Mouse (Mus musculus) thymus, postnatal 25 days (tissue): Measurements from ENCODE around the gene Cfi.

Experiments used
- DNase-seq: peaks from one replicate; pipeline ENCODE4 v3.0.0; 2022

Gene Cfi

GRCm38 (mm10) chr3:129878405-129879021 is 42.8 kb downstream of the Cfi start, which contains the start of gene Pla2g12a:
TSS of gene Pla2g12a (plus strand) at chr3:129878606.
- DNase-seq, result peak; percentile 91

GRCm38 (mm10) chr3:129879131-129879757 is 43.6 kb downstream of the Cfi start:
- DNase-seq, result peak; percentile 26

- DNase-seq, result no peak
Observed at GRCm38 (mm10) chr3:129879913-129880312, 44.2 kb downstream of the Cfi start.

DNA sequence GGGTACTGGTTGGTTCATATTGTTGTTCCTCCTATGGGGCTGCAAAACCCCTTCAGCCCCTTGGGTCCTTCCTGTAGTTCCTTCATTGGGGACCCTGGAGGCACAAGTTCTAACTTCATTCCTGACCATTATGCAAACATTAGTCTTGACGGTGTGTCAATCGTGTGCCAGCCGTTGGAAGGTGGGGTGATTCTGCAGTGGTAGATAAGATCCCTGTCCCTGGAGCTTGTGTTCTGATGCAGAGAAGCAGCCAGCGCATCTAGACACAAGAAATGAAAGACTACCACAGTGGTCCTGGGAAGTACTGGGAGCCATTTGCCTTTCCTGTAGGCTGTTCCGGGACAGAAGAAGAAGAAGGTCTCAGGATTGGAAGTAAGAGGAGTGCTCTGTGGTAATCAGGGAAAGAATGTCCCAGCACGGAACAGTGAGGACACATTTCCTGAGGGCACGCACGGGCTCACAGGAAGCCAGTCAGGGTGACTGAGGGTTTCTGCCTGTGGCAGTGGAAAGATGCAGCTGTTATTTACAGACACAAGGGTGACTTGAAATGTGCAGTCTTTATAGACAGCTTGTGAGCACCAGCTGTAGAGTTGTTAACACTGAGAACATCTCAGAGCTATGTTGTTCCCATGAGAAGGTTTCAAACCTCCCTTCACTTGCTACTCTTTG is 45.4 kb downstream of the Cfi start:
- DNase-seq, result peak; percentile 43

DNA sequence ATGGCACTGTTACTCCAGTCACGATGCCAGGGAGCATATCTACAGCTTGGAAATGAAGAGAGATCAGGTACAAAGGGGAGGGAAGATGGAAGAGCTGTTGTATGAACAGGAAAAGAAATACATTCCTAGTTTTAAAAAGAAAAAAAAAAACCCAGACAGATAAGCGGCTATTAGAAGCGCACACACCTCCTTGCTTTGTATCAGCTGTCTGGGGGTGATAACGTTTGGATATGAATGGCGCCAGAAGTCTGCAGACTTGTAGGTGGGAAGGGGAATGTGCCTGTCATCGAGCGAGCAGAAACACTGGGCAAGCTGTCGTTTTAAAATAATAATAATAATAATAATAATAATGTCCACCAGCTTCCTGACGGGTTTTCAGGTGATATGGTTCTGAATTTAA is 49.9 kb downstream of the Cfi start:
- no peak for DNase-seq

DNA sequence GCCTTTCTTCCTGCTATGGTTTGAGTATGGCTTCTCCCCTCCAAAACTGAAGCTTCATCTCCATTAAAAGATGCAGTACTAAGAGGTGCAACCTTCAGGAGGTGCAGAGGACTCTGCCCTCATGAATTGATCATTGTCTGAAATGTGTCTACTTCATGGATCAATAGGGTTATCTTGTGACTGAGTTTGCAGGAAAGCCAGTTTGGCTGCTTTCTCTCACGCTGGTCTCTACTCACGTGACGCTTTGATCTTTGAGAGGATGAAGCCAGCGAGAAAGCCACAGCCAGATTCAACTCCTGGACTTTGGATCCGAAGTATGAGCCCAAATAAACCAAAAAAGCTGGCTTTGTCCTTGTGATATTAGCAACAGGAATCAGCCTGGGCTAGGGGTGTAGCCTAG is 50.7 kb downstream of the Cfi start:
- no peak for DNase-seq

GRCm38 (mm10) chr3:129887779-129888517 is 52.3 kb downstream of the Cfi start:
- no peak for DNase-seq

GRCm38 (mm10) chr3:129892003-129892402 is 56.3 kb downstream of the Cfi start:
- DNase-seq, result no peak

GRCm38 (mm10) chr3:129893143-129893542 is 57.5 kb downstream of the Cfi start:
- no peak for DNase-seq

GRCm38 (mm10) chr3:129896591-129896990 is 60.9 kb downstream of the Cfi start:
- DNase-seq, result no peak

GRCm38 (mm10) chr3:129898886-129899285 is 63.2 kb downstream of the Cfi start:
- no peak for DNase-seq

DNA sequence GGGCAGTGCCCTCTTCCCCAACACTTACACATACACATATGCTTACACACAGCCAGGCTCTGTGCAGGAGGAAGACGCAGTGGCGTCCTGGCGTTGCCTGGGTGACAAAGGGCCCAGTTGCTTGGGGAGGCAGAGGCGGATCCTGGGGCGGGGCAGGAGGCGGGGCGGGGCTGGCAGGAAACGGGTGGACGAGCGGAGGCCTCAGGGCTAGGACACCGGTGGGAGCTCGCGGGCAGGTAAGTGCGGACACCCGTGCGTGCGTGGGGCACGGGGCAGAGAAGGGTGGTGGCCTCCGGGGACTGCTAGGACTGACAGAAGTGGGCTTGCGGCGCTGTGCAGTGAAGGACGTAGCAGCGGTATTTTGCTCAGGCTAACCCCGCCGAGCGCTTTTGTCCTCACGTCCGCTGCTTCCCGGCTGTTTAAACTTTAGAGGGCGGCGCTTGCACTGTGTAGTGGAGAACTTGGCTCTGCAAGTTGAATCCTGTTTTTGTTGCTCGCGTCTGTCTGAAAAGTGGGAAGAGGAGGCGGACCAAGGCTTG is 65.7 kb downstream of the Cfi start, which contains the start of gene Casp6:
Casp6 (plus strand) TSS at position 155 of the 539 bp plus-strand sequence.
- DNase-seq, result peak; percentile 88

DNA sequence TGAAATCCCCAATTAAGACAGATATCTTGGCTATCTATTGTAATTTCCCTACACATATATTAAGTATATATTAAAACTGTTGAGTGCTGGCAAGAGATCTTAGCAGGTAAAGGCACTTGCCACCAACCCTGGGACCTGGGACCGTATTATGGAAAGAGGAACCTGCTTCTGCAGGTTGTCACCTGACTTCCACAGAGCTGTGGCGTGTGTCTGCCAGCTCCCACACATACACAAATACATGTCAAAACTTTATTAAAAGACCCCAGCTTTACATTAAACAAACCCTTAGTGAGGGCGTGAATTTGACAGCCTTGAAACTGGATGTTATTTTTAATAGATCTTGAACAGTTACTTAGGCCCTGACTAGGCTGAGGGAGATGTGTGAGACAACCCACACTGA is 67.7 kb downstream of the Cfi start:
- DNase-seq, result no peak

GRCm38 (mm10) chr3:129903866-129904265 is 68.2 kb downstream of the Cfi start:
- DNase-seq, result peak; percentile 19

GRCm38 (mm10) chr3:129904381-129905132 is 68.9 kb downstream of the Cfi start:
- peak; percentile 16 for DNase-seq

GRCm38 (mm10) chr3:129912025-129912424 is 76.3 kb downstream of the Cfi start:
- no peak for DNase-seq

GRCm38 (mm10) chr3:129913241-129913640 is 77.6 kb downstream of the Cfi start:
- DNase-seq, result no peak

DNA sequence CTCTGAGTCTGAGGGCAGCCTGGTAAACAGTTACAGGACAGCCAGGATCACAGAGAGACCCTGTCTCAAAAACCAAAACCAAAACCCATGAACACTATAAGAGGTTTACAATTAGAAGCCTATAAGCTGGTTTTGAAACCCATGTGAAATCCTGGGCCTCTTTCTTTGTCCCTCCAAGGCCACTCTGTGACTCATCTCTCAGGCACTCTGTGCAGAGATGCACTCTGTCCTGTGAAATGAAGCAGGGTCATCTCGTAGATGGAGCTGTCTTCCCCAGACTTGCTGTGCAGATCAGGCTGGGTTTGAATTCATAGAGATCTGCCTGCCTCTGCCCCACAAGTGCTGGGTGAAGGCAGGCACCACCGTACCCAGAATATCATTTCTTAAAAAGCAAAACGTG is 81.7 kb downstream of the Cfi start:
- no peak for DNase-seq

DNA sequence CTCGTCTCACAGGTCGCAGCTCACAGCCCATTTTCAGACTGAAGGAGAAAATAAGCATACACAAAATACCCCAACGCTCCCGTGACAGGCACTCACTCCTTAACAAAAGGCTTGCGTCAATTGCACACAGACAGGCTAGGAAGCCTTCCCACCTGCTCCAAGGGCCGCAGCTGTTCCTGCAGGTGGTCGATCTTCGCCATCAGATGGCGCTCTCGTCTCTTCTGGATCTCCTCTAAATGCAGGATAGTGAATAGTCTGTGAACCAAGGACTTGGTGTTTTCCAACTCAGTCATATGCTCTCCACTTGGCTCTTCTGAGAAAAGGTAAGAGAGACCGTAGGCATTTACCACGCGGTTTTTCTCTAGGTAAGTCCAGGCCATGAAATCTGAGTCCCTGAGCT is 82.8 kb downstream of the Cfi start:
- DNase-seq, result peak; percentile 75

- no peak for DNase-seq
Observed at GRCm38 (mm10) chr3:129923581-129923980, 87.9 kb downstream of the Cfi start.
